Mouse (Mus musculus): ENCODE measurements at regions not wholly inside any gene's neighbourhood (a gene's known extent, or its start where the extent isn't known, plus 50 kb on each side); places are given as distances from the start of the nearest gene placed in this dataset.

DNA sequence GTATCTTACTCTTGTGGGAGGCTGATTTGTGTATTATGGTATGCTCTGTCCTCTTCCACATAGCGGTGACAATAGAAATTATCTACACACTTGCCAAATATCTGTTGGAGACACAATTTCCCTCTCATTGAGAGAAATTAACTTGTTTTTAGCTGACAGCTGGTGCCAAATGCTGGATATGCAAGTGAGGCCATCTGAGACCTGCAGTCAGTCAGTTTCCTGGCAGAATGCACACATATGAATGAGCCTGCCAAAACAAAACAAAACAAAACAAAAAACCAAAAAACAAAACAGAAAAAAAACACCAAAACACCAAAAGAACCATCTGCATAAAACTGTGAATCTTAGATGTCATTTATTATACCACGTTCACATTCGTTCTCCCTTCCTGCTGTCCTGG, 233.7 kb upstream of the Gm12728 start:
- peak in 1 of 2 experiments; percentile 8 for DNase-seq (ENCODE audit: low spot score in 2 of 2)

DNA sequence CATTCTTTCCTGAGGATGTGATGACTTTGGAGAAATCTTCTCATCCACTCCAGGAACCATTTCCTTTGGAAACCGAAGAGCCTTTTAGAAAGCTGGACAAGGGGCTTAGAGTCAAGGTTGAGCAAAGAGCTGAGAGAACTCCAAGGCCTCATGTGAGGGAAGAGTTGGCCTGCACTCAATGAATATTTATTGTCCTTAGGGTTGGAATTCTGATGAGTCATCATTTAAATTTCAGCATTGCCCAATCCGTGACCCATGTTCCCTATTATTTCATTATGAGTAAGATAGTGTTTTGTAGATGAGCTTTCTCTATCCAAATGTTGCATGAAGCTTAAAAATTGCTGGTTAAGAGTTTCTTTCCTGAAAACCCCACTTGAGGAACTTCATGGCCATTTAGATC, 232.3 kb upstream of the Gm12728 start:
- DNase-seq (ENCODE audit: low spot score in 2 of 2), result no peak

DNA sequence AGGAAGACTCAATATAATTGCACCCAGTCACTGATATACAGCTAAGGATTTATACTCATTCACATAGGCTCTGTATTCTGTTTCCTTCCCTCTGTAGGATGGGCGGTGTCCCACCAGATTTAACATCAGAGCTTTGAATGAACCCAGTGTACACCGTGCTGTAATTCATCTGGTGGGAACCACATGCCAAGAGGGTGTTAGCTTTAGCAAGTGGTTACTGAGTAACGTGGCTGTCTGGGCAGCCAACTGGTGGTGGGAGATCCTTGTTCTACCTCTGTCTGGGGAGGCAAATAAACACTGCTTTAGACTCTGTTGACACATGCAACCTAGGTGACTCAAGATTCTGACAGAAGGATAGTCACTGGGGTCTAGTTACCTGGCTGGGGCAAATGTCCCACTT, 229.6 kb upstream of the Gm12728 start:
- DNase-seq (ENCODE audit: low spot score in 2 of 2), result no peak

DNA sequence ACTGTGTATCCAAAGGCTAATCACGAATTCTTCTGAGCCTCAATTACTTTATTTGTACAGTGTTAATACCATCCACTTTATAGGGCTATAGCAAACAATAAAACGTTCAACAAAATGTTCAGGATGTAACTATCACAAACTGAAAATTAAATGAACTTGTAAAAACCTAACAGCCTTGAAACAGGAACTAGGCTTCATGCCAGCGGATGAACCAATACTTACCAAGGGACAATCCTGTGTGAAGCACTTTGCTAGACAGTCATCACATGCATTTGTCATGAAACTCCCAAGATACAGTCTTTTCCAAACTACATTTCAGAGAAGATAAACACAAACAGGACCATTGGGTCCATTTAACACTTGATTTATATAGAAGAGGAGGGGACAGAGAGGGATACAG, 228.9 kb upstream of the Gm12728 start:
- DNase-seq (ENCODE audit: low spot score in 2 of 2), result no peak

DNA sequence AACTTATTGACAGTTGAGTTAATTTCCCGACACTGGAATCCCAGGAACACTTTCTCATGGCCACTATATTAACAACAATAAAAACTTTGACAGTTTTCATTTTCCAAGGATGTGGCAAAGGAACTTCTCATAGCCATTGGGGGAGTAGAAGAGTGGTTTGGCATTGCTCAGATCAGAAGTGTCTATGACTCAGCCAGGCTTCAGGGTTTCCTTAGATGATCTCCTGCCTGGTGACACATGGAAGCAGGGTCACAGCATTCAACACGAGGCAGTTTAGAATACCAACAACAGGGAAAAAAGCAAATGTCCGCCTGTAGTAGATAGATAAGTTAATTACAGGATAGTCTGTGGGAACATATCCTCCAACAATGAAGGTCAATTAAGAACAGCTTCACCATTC, 228.1 kb upstream of the Gm12728 start:
- no peak for DNase-seq (ENCODE audit: low spot score in 2 of 2)

DNA sequence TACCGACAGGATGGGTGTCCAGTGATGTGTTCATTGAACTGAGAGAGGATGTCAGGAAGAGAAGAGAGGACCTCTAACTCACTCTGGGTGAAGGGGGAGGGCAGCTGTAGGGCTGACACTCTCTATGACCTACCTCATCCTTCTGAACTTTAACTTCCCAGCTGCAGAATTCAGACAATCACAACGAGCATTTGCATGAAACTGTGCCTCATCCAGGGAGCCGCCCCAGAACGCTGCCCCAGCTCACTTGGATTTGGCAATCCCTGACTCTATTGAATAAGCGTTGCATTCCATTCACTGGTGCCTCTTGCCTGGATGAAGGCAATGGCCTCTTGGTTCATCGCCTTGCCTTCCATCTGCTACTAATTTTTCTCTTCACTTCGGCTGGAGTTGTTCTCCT, 223.9 kb upstream of the Gm12728 start:
- peak in 1 of 2 experiments; percentile 25 for DNase-seq (ENCODE audit: low spot score in 2 of 2)

DNA sequence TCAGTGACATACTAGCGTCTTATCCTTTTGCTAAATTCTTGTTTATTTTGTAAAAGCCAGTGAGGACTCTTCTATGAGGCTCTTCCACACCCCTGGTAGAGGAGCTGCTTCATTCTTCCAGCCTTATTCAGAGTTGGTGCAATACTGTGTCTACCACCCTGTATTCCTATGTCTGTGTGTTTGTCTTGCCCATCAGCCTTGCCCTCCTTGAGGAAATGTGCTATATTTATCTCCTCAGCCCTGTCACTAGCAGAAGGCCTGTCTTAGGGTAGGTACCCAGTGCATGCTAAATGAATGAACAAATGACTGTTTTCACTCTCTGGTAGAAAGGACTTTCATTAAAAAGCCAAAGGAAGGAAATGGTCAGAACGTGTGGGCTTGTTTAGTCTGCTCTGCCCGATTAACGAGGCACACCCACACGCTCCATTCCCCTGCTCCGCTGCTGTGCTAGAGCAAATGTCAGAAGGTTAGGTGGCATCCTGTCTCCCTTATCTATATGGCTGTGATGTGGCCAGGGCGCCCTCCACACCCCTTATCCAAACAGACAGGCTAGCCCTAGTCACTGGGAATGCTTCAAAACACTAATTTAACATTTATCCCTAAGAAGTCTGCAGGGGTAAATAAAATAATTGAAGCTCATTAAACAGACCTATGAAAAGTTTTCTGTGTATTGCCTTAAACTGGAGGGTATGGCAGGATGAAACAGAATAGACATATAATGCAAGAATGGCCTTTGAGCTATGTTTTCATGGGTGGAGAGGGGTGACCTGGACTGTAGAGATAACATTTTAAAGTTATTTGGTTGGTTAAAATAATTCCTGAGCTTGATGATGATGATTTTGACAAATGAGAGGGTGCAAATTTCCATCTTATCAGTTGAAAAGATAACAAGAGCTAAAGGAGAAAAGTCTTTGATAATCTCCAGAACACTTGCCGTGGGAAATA, 222.9 kb upstream of the Gm12728 start:
- DNase-seq (ENCODE audit: low spot score in 2 of 2), result peak; percentile 45 to 64

DNA sequence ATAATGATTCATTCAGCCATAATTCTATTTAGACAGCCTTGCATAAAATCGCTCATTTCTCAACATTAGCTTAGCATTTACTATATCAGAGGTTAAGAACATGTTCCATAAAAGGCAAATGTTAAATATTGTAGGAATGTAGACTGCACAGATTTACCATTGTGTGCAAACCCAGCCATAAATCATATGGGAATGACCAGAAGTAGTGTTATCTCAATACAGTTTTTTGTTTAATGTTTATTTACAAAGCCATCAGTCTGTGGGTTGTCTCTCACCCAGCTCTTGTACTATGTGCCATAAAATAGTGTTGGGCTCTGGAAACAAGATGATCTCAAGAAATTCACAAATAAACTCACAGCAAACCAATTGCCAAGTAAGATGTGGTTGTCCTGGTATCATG, 220.0 kb upstream of the Gm12728 start:
- no peak for DNase-seq (ENCODE audit: low spot score in 2 of 2)

DNA sequence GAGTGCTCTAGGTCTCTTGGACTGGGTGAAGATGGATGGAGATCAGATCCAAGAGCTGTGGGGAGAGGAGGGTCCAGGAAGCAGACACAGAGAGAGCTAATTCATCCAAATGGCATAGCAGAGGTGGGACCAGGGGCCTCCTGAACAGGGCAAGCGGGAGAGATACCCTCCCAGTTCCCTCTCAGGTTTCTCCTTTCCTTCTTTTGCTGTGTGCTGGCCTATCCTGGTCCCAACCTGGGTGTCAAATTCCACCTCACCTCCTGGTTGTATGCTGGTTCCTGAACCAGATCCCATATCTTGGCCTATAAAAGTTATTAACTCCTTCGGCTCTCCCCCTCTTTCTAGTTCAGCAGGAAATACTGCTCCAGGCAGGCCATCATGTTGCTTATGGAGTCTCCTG, 214.1 kb upstream of the Gm12728 start:
- no peak for DNase-seq (ENCODE audit: low spot score in 2 of 2)

DNA sequence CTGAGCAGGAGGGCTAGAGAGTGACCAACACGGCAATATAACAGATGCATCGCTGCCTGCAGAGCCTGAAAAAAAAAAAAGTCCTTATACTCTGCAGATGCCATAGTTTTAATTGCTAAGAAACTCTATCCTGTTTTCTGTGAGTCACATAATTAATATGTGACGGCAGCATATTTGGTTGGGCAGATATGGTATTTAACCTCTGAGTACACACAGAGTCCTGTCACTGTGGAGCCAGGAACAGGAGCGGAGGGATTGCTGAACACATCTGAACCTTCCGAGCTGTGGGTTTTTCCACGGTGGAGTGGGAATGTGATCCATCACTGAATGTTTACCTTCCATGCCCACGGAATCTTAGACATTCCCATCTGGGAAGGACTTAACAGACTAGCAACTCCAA, 208.7 kb upstream of the Gm12728 start:
- DNase-seq (ENCODE audit: low spot score in 2 of 2), result no peak

DNA sequence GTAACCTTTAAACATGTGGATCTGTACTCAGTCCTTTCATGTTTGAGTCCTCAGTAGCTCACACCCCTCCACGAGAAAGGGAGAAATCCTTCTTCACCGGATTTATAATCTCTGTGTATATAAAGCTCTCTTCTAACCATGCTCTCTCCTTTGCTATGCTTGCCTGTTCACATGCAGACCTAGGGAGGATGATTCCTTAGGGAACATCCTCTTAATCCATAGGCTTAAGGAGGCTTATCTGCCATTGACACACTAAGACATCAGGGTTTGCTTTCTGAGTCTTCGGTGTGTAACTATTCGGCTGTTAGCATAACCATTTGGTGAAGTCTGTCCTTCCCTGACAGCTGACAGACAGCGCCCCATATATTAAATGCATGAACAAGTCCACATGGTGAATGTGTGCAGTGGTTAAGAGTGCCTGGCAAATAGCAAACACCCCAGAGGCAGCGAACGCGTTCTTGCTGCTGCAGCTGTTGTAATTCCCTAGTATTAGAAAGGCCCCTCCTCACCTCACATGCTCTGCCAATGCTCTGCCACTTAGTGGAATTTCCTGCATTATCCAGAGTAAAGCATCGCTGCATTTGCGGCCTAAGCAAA, 205.2 kb upstream of the Gm12728 start:
- no peak for DNase-seq (ENCODE audit: low spot score in 2 of 2)

DNA sequence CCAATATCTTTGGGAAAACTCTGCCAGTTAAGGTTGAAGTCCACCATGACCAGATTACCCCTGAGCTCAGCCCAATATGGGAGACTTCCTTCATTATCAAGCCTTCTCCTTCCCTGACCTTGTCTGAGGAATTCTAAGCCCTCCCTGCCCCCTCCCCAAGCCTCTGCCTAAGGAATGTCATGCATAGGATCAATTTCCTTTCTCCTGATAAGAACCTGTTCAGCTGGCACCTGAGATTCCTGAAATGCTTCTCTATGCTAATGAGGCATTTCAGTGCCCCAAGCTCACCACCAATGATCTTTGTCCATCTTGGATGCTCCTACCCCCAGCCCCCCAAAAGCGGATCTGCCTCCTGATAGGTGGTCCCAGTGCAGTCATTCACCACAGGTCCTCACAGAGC, 186.0 kb upstream of the Gm12728 start:
- DNase-seq (ENCODE audit: low spot score in 2 of 2), result no peak

DNA sequence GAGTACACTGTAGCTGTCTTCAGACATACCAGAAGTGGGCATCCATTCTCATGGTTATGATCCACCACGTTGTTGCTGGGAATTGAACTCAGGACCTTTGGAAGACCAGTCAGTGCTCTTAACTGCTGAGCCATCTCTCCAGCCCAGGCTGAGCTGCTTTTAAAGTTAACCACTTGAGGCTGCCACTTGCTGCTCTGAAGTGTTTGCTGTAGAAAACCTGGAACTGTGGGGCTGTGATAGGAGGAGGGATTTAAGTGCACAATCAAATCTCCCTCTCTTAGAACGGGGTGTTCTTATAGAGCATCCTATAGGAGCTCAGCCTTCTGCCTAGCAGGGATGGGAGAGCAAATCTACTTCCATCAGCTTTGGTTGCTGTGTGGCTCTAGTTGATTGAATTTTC, 185.1 kb upstream of the Gm12728 start:
- no peak for DNase-seq (ENCODE audit: low spot score in 2 of 2)

DNA sequence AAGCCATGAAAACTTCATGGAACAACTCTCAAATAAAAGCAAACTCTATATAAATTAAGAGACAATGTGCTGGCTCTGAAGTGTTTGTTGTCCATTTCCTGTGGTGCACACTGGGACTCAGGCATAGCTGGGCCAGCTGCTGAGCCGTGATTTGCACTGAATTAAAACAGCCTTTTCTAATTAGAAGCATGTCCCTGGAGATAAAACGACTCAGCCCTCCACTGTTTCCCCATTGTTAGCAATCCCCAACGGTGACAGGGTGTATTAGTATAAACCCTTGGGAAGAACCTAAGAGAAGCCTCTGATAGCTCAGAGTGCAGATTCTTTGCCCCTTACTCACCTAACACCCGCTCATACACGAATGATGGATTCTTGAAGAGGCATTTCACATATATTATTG, 182.9 kb upstream of the Gm12728 start:
- no peak for DNase-seq (ENCODE audit: low spot score in 2 of 2)

DNA sequence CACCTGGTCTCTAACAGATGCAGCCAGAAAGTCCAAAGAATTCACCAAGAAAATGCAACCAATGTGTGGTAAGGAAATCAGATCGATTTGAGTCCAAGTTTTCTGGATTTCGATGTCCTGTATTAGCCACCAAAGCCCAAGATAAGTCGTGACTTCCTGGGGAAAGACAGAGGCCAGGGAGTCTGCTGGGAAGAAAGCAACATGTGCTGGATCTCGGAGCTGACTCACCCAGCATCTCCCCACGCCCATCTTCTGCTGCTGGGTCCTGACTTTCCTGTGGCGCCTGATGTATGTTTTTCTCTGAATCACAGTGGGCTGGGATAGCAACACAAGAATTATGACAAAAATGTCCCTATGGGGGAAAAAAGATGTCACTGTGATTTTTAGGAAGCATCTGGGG, 178.8 kb upstream of the Gm12728 start:
- no peak for DNase-seq (ENCODE audit: low spot score in 2 of 2)

DNA sequence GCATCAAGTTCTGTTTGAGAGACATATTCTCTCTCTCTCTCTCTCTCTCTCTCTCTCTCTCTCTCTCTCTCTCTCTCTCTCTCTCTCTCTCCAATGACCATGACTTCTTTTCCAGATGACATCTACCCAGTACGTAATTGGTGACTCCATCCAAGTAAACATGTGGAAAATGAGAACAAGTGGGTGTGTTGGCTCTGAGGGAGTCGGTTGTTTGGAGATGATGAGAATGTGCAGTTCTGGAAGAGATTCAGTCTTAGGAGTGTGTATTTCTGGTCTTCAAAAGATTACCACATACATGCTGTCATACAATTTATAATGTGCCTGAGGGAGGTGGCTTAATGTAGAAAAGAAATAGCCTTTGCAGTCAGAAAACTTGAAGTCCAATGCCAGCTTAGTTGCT, 175.3 kb upstream of the Gm12728 start:
- no peak for DNase-seq (ENCODE audit: low spot score in 2 of 2)

DNA sequence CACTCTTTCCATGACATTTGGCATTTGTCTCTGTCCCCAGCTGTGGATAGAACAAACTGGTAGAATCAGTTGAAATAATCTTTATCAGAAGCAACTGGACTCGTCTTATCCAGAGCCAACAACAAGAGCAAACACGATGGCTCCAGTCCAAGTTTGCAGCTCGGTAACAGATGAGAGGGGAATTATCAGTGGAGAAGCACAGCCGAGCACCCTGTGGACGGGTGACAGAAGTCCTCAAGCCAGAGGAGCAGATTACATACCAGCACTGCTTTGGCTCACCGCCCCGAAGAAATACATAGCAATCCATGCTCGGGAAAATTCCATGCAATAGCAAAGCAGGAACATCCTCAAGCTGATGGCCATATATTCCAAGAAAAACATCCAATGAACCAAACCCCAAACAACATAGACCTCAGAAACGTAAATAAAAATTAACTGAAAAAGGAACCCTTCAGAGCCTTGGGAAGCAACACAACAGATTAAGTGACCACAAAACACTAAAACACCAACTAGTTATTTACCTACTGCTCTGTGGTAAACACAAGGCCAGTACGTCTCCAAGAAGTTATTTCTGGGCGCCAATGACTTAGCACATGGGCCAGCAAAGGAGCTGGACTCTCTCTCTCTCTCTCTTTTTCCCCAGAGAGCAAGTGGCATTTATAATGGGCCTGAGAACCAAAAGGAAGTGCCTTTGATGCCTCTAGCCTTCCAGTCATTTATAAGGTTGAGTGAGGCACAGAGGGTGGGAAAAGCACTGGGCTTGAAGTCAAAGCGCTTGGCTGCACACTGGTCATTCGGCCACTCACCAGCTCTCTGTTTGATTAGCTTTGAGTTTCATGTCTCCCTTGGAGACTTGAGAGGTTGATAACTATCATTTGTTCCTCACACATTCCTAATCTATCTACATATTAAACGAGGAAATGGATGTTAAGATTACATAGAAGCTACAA, 163.0 kb upstream of the Gm12728 start:
- DNase-seq (ENCODE audit: low spot score in 2 of 2), result no peak

DNA sequence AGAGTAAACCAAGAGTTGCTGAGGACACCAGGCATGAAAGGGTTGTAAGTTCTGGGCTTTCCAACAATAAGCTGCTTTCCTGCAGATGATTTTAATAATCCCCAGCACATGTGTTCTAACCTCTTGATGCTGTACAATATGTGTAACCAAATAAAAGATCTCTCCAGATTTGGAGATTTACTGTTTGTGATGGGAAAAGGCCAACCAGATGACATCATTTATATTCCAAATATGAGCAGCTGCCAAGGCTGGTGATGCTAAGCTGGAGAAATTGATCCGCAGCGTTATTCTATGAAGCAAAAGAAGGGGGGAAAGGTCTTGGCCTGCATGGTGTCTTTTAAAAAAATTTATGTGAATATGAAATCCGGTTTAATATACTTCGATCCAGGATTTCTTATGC, 160.1 kb upstream of the Gm12728 start:
- no peak for DNase-seq (ENCODE audit: low spot score in 2 of 2)

DNA sequence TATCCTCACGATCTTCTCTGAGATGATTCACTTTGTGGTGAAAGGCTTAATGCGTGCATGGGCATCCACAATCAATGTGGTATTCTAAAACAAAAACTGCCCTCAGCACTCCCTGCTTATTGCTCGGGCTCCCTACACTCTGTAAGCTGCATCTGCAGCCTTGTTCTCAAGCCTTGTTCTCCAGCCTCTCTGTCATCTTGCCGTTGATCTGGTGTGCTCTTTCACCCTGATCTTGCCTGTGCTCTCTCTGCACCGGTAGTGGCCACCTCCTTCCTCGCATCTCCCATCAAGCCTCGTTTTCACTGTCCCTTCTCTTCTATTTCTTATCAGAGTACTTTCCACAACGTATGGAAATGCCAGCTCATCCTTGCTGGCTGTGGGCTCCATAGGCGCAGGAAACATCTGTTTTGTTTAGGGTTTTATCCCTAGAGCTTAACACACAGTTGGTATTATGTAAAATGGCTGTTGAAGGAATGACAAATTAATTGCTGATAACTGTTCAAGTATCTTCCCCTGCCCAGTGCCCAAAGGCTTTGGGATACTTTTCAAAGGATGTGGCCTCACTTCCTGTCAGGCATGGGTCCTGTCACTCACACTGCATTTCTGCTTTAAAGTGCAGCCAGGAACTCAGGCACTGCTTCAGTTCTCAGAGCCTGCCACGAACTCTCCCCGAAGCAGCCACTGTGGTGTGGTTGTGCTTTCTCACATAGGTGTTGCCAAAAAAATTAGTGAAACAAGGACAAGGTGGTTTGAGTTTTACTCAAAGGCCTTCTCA, 158.9 kb upstream of the Gm12728 start:
- no peak for DNase-seq (ENCODE audit: low spot score in 2 of 2)

DNA sequence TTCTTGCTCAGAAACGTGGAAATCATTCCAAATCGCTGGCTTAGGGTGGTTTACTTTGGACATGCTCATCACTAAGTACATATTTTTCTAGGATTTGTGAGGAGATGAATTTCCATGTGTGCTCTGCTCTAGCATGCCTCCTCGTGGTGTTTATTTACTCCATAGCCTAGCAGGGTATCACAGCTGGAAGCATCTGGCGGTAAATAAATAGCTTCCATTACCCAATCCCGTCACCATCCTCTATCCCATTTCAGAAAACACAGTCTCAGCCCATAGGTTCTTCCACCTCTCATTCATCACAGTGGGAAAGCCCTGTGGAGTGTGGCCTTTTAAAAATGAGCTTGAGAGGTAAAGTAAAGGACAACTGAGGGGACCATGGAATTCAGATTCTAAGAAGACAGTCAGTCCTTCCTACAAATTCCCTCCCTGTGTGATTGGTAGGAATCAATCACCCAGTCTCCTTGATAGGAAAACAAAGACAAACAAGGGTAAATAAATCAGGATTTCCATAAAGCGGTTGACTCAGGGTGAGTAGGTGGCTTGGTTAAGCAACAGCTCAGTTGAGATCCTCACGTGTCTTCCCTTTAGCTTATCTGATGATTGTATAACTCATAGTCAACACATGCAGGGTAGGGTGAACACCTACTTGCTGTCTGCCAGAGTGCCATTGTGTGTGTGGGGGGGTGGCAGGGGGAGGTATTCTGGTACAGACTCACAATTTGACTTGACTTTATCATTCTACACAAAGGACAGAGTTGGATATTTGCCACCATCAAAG, 156.9 kb upstream of the Gm12728 start:
- no peak for DNase-seq (ENCODE audit: low spot score in 2 of 2)

DNA sequence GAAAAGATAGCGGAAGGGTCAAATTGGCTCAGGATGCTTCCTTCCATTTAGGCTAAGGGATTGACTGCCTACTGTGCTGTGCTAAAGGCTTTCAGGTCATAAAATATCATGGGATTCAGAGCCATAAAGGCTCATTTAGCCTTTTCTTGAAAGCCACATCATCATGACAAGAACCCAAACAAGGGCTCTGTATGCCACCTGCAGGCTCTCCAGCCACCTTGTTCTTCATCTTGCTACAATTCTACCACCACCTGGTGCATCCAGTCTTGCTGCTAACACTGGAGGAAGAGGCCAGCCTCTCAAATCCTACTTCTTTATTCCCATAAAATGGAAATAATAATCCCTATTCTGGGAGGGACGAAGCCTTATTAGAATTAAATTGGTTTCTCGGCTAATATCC, 155.9 kb upstream of the Gm12728 start:
- no peak for DNase-seq (ENCODE audit: low spot score in 2 of 2)
